Mouse (Mus musculus) liver, postnatal 0 days (tissue): ENCODE data around the gene Yipf2. TPM values are rescaled to one million over a fixed set of nuclear protein-coding genes. Genes with fewer than 3 reads are reported as not detected.

ENCODE experiments used
- ATAC-seq: fragments of 200-750 bp; cut with Nextera tagmentation; 2 replicates; pipeline ENCODE4 v1.8.0; 2017; ENCODE audit warnings: mild to moderate bottlenecking, moderate library complexity
- DNase-seq: peaks from one replicate; pipeline ENCODE4 v3.0.0-alpha.2; 2016
- H3K27ac ChIP-seq: fragments of 300-500 bp; sonication (generic); 2 replicates; pipeline ENCODE4 v1.5.1; 2014; ENCODE audit warnings: antibody characterized with exemption, moderate library complexity, mild to moderate bottlenecking, low read depth
- H3K27me3 ChIP-seq: fragments of 300-500 bp; sonication (generic); 2 replicates; pipeline ENCODE4 v1.6.1; 2014; ENCODE audit warnings: low read length, control low read depth, mixed read lengths; ENCODE audit not compliant: insufficient read depth
- H3K36me3 ChIP-seq: fragments of 300-500 bp; sonication (generic); replicated peaks from 2 replicates; pipeline ENCODE4 v1.6.1; 2014; ENCODE audit warnings: mild to moderate bottlenecking, control low read depth, low read length, moderate library complexity, mixed read lengths; ENCODE audit not compliant: insufficient read depth
- H3K4me1 ChIP-seq: fragments of 300-500 bp; sonication (generic); 2 replicates; pipeline ENCODE4 v1.6.1; 2014; ENCODE audit warnings: antibody characterized with exemption, mild to moderate bottlenecking, control low read depth; ENCODE audit not compliant: insufficient read depth
- H3K4me2 ChIP-seq: fragments of 300-500 bp; sonication (generic); 2 replicates; pipeline ENCODE4 v1.6.1; 2014; ENCODE audit warnings: low read depth, mild to moderate bottlenecking, low read length, moderate library complexity, mixed read lengths
- H3K4me3 ChIP-seq: fragments of 300-500 bp; sonication (generic); 2 replicates; pipeline ENCODE4 v1.5.1; 2014; ENCODE audit warnings: low read depth, low read length
- H3K9ac ChIP-seq: fragments of 300-500 bp; sonication (generic); replicated peaks from 2 replicates; pipeline ENCODE4 v1.6.1; 2014; ENCODE audit warnings: mild to moderate bottlenecking, moderate library complexity
- H3K9me3 ChIP-seq: fragments of 300-500 bp; sonication (generic); 2 replicates; pipeline ENCODE4 v1.6.1; 2016; ENCODE audit warnings: mild to moderate bottlenecking, control low read depth, low read length, mixed read lengths
- CTCF ChIP-seq: sonication (generic); IDR thresholded peaks from 2 replicates; pipeline ENCODE4 v1.5.1; 2016; ENCODE audit warnings: antibody characterized with exemption, low read depth
- EP300 ChIP-seq: IDR thresholded peaks from 2 replicates; pipeline ENCODE4 v1.6.1; 2016; ENCODE audit warnings: antibody characterized with exemption, low read depth, mild to moderate bottlenecking
- WGBS: fragments of 180-500 bp; shearing (Covaris S2); extraction: QIAGEN DNeasy Blood & Tissue Kit; methylation state at CpG from one replicate; pipeline ENCODE4 v1.1.7; 2014; ENCODE audit not compliant: insufficient replicate concordance; 5-methylcytosine and 5-hydroxymethylcytosine counted together
- polyA plus RNA-seq: library from polyadenylated mRNA; unstranded; fragments of >200 nt; fragmentation: Nextera tagmentation; extraction: Ambion mirVana; gene quantifications from 2 replicates; pipeline ENCODE4 v1.2.1, GENCODE M21; 2015

Gene Yipf2
- polyA plus RNA-seq, 1 experiment from 2014 or later = 8.5 TPM

- H3K4me2 ChIP-seq = peak within 1 kb of the TSS; percentile 88
- TF ChIP-seq CTCF = no peak
- no peak for TF ChIP-seq EP300
- WGBS = under 1% methylated on average over 43 of the region's 45 CpGs
- H3K9me3 ChIP-seq = no peaks in the 10 kb centered on the region
- peak within 1 kb of the TSS; percentile 82 for H3K9ac ChIP-seq
- H3K36me3 ChIP-seq = no peaks in the 10 kb centered on the region
- H3K4me3 ChIP-seq = peak within 1 kb of the TSS; percentile 79
- peak; percentile 96 for ATAC-seq
- peaks cover 21% of the 10 kb centered on the region for H3K4me1 ChIP-seq
- no peaks in the 10 kb centered on the region for H3K27me3 ChIP-seq
- peak within 1 kb of the TSS; percentile 91 for H3K27ac ChIP-seq
- DNase-seq = peak; percentile 99
Measured at GRCm38 (mm10) chr9:21615617-21616231, 23.1 kb upstream of the Yipf2 start, which contains the start of gene Smarca4. TSS of gene Smarca4 (plus strand) at chr9:21616169.

DNA sequence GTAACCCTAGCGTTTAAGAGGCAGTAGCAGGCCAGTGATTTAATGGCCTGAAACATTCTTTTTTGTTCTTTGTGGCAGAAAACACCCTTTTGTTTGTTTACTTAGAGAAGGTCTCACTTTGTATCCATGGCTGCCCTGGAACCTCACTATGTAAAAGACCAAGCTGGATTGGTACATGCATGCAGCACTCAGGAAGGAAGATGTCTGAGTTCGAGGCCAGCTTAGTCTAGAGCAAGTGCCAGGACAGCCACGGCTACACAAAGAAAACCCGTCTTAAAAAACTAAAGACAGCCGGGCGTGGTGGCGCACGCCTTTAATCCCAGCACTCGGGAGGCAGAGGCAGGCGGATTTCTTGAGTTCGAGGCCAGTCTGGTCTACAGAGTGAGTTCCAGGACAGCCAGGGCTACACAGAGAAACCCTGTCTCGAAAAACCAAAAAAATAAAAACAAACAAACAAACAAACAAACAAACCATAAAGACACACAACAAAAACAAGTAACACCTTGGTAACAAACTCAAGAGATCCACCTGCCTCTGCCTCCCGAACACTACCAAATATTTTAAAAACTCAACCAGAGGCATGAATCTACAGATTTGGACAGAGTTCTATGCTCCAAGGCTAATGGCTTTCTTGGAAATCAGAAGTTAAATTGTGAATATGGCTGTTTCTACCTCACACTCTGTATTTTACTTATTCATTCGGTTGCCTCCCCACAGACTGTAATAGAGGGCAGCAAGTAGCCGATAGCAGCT lies 22.4 kb upstream of the Yipf2 start:
- TF ChIP-seq CTCF = no peak
- TF ChIP-seq EP300 = no peak
- ATAC-seq = no peak

GRCm38 (mm10) chr9:21609861-21610260 lies 17.2 kb upstream of the Yipf2 start:
- DNase-seq (peak; percentile 35), ATAC-seq (peak; percentile 87)
- H3K4me3 ChIP-seq = no peak overlapping the region
- H3K36me3 ChIP-seq = no peaks in the 10 kb centered on the region
- TF ChIP-seq CTCF = no peak
- no peak for TF ChIP-seq EP300
- H3K4me1 ChIP-seq = peaks cover 7% of the 10 kb centered on the region
- WGBS = 59% methylated on average over 1 of the region's 1 CpGs
- no peak overlapping the region for H3K4me2 ChIP-seq
- H3K9ac ChIP-seq = no peak overlapping the region
- no peak overlapping the region for H3K27ac ChIP-seq
- H3K9me3 ChIP-seq = no peaks in the 10 kb centered on the region
- H3K27me3 ChIP-seq = no peaks in the 10 kb centered on the region

More for the DNA sequence above, 22.4 kb upstream of the Yipf2 start:
- Histone ChIP-seq H3K4me1 (peaks cover 24% of the 10 kb centered on the region), H3K36me3 (no peaks in the 10 kb centered on the region), H3K9ac (peak overlapping the region; percentile 82), H3K27ac (peak overlapping the region; percentile 91), H3K4me3 (peak overlapping the region; percentile 79), H3K9me3 (no peaks in the 10 kb centered on the region), H3K27me3 (no peaks in the 10 kb centered on the region), H3K4me2 (peak overlapping the region; percentile 88)
- no peak for DNase-seq
- 65% methylated on average over 15 of the region's 15 CpGs for WGBS

GRCm38 (mm10) chr9:21606648-21607047 lies 14.0 kb upstream of the Yipf2 start:
- no peak for DNase-seq
- WGBS = 38% methylated on average over 1 of the region's 1 CpGs
- Histone ChIP-seq H3K27me3 (no peaks in the 10 kb centered on the region), H3K9me3 (no peaks in the 10 kb centered on the region), H3K4me2 (no peak overlapping the region), H3K27ac (no peak overlapping the region), H3K36me3 (no peaks in the 10 kb centered on the region), H3K4me3 (no peak overlapping the region), H3K9ac (no peak overlapping the region), H3K4me1 (peaks cover 4% of the 10 kb centered on the region; the same call in 1 of the 2 replicates)
- no peak for ATAC-seq
- TF ChIP-seq EP300 (no peak), CTCF (no peak)

DNA sequence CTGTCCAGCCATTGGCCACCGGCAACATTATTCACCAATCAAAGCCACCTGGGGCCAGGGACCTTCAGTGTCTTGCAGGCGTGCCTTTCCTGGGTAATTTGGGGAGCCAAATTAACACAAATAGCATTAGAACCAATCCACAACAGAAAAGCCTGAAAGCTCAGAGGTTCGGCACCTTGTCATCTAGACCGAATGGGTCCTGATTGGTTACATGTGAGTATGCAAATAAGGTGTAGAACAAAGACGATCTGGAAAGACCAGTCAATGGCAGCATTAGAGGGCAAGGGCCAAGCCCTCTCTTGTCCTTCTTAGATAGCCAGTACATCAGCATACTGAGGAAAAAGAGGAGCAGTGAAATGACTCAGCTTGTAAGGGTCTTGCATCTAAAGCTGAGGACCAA lies 13.2 kb upstream of the Yipf2 start:
- peaks cover 9% of the 10 kb centered on the region for H3K4me1 ChIP-seq
- TF ChIP-seq EP300 (no peak), CTCF (no peak)
- WGBS = 82% methylated on average over 5 of the region's 5 CpGs
- H3K4me3 ChIP-seq = no peak overlapping the region
- DNase-seq (no peak), ATAC-seq (no peak)
- H3K27me3 ChIP-seq = no peaks in the 10 kb centered on the region
- H3K9ac ChIP-seq = no peak overlapping the region
- H3K9me3 ChIP-seq = no peaks in the 10 kb centered on the region
- no peak overlapping the region for H3K27ac ChIP-seq
- no peaks in the 10 kb centered on the region for H3K36me3 ChIP-seq
- H3K4me2 ChIP-seq = no peak overlapping the region

GRCm38 (mm10) chr9:21604119-21604518 lies 11.5 kb upstream of the Yipf2 start:
- ATAC-seq (no peak), DNase-seq (no peak)
- H3K4me1 ChIP-seq = peaks cover 4% of the 10 kb centered on the region
- no peaks in the 10 kb centered on the region for H3K27me3 ChIP-seq
- 0 out of 2 replicates have a peak, but pooled peaks have one; percentile 15 for TF ChIP-seq CTCF
- TF ChIP-seq EP300 = no peak
- WGBS = 78% methylated on average over 5 of the region's 5 CpGs
- no peak overlapping the region for H3K9ac ChIP-seq
- no peak overlapping the region for H3K4me2 ChIP-seq
- H3K4me3 ChIP-seq = no peak overlapping the region
- no peaks in the 10 kb centered on the region for H3K9me3 ChIP-seq
- H3K36me3 ChIP-seq = no peaks in the 10 kb centered on the region
- no peak overlapping the region for H3K27ac ChIP-seq
